Comparison of ENCODE assay signal across 31 mouse cellular contexts in the genomic region with DNA sequence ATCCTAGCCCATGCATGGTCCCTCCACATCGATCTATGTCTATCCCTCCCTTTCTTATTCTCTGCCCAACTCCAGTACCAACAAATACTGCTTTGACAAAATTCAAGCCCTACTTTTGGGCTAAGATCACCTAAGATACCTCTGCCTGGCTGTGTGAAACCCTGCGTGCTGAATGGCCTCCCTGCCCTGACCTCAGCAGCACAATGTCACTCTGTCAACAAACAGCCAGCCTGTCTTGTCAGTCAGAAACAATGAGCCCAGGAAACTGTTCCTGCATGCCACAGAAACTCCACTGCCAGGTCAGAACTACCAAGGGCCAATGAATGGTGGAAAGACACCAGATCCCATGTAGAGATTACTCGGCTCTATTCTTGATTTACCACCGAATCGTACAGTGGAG. TPM values are rescaled to one million over a fixed set of nuclear protein-coding genes. Genes with fewer than 3 reads are reported as not detected.
DNase-seq lines count a peak whose midpoint lies in the region; ATAC-seq lines count a peak whose summit lies in the region.
"Had no signal": no experiment of that assay in that cellular context is flagged by ENCODE, and none has a peak within 500 bp of the region (broad histone marks: within the 10 kb centered on the region; RNA-seq: fewer than 3 reads in every experiment).

No protein-coding gene starts in this region.

- H3K4me2 ChIP-seq in heart, embryonic 12.5 days, result peak overlapping the region; percentile 24; the same call in 1 of the 2 replicates
- H3K4me2 ChIP-seq in midbrain, embryonic 16.5 days (ENCODE audit: low read length), result no peak overlapping the region
- no peak overlapping the region for H3K4me2 ChIP-seq in embryonic facial prominence, embryonic 11.5 days (ENCODE audit: low read depth, low read length)
- H3K4me2 ChIP-seq: hindbrain, embryonic 13.5 days; limb, embryonic 13.5 days; midbrain, embryonic 15.5 days had no signal

- no peak overlapping the region for H3K4me3 ChIP-seq in heart, embryonic 12.5 days
- no peak overlapping the region for H3K4me3 ChIP-seq in midbrain, embryonic 10.5 days
- no peak overlapping the region for H3K4me3 ChIP-seq in midbrain, embryonic 16.5 days (ENCODE audit: low read depth, low read length)
- no peak overlapping the region for H3K4me3 ChIP-seq in embryonic facial prominence, embryonic 11.5 days (ENCODE audit: low read depth, low read length)
- H3K4me3 ChIP-seq: hindbrain, embryonic 13.5 days; limb, embryonic 13.5 days; megakaryocyte, embryonic 14.5 days; midbrain, embryonic 15.5 days had no signal

- intact Hi-C loops in heart, postnatal 14 days (cut with DNase I), result no loop called here

- peak; percentile 31 for DNase-seq in embryo, embryonic 10 days (ENCODE audit: low spot score)
- DNase-seq in embryo, embryonic 11 days, result no peak
- no peak for DNase-seq in heart, postnatal 14 days
- DNase-seq in midbrain, embryonic 10.5 days (ENCODE audit: low spot score), result peak; percentile 31
- no peak for DNase-seq in embryonic facial prominence, embryonic 11.5 days (ENCODE audit: low spot score)
- DNase-seq in adipocyte (ENCODE audit: low spot score), result no peak
- DNase-seq: adrenal gland, postnatal 10 days; cerebellum, adult 8-10 months; cerebellum, postnatal 25 days; kidney, adult 8-10 months; kidney, postnatal 4 days; lung, adult 18-20 months; lung, postnatal 4 days; right cerebral cortex, postnatal 4 days; thymus, adult 18-20 months; thymus, postnatal 25 days had no signal

- 0 out of 2 replicates have a peak, but pooled peaks cover 5% of the 10 kb centered on the region for H3K27me3 ChIP-seq in heart, embryonic 12.5 days (replicated peaks)
- H3K27me3 ChIP-seq in midbrain, embryonic 10.5 days (ENCODE audit: low read depth, poor library complexity, severe bottlenecking), result no peaks in the 10 kb centered on the region
- no peaks in the 10 kb centered on the region for H3K27me3 ChIP-seq in midbrain, embryonic 16.5 days (ENCODE audit: control insufficient read depth, insufficient read depth, low read depth, low read length)
- H3K27me3 ChIP-seq in embryonic facial prominence, embryonic 11.5 days (ENCODE audit: control insufficient read depth, insufficient read depth, low read length), result no peaks in the 10 kb centered on the region
- H3K27me3 ChIP-seq: CH12.LX; hindbrain, embryonic 13.5 days; limb, embryonic 13.5 days; megakaryocyte, embryonic 14.5 days; midbrain, embryonic 15.5 days had no signal

- ATAC-seq in heart, embryonic 12.5 days (ENCODE audit: insufficient number of reproducible peaks, low FRiP score), result no peak
- no peak for ATAC-seq in midbrain, embryonic 16.5 days
- ATAC-seq in embryonic facial prominence, embryonic 11.5 days (replicated peaks; ENCODE audit: insufficient number of reproducible peaks, low FRiP score, low TSS enrichment, low read depth), result 0 out of 2 replicates have a peak, but pooled peaks have one; percentile 23
- ATAC-seq: forebrain, embryonic 14.5 days; intestine, embryonic 16.5 days; lung, postnatal 0 days; midbrain, embryonic 15.5 days had no signal

- H3K36me3 ChIP-seq in heart, embryonic 12.5 days, result no peaks in the 10 kb centered on the region
- peaks cover 39% of the 10 kb centered on the region for H3K36me3 ChIP-seq in midbrain, embryonic 10.5 days
- no peaks in the 10 kb centered on the region for H3K36me3 ChIP-seq in midbrain, embryonic 16.5 days (ENCODE audit: control insufficient read depth, insufficient read depth, low read length)
- H3K36me3 ChIP-seq in embryonic facial prominence, embryonic 11.5 days (replicated peaks; ENCODE audit: control insufficient read depth, insufficient read depth, low read depth, low read length), result no peaks in the 10 kb centered on the region
- H3K36me3 ChIP-seq: G1E; hindbrain, embryonic 13.5 days; limb, embryonic 13.5 days; midbrain, embryonic 15.5 days had no signal

- no peaks in the 10 kb centered on the region for H3K9me3 ChIP-seq in heart, embryonic 12.5 days (replicated peaks)
- no peaks in the 10 kb centered on the region for H3K9me3 ChIP-seq in midbrain, embryonic 10.5 days (replicated peaks)
- H3K9me3 ChIP-seq in midbrain, embryonic 16.5 days (replicated peaks; ENCODE audit: control insufficient read depth, low read length, poor library complexity, severe bottlenecking), result no peaks in the 10 kb centered on the region
- no peaks in the 10 kb centered on the region for H3K9me3 ChIP-seq in embryonic facial prominence, embryonic 11.5 days (replicated peaks; ENCODE audit: control insufficient read depth, low read length)
- H3K9me3 ChIP-seq: G1E; hindbrain, embryonic 13.5 days; limb, embryonic 13.5 days; megakaryocyte, embryonic 14.5 days; midbrain, embryonic 15.5 days had no signal

- no peak overlapping the region for H3K27ac ChIP-seq in heart, embryonic 12.5 days (ENCODE audit: poor library complexity, severe bottlenecking)
- H3K27ac ChIP-seq in midbrain, embryonic 10.5 days (replicated peaks), result peak overlapping the region; percentile 79
- no peak overlapping the region for H3K27ac ChIP-seq in midbrain, embryonic 16.5 days (ENCODE audit: low read length)
- no peak overlapping the region for H3K27ac ChIP-seq in embryonic facial prominence, embryonic 11.5 days (replicated peaks; ENCODE audit: low read depth, low read length)
- H3K27ac ChIP-seq: hindbrain, embryonic 13.5 days; kidney, postnatal 0 days; limb, embryonic 13.5 days; midbrain, embryonic 15.5 days; stomach, postnatal 0 days had no signal

- WGBS in heart, embryonic 12.5 days, result 38% methylated on average over 5 of the region's 5 CpGs
- WGBS in midbrain, embryonic 10.5 days, result 41% methylated on average over 5 of the region's 5 CpGs
- 35% methylated on average over 5 of the region's 5 CpGs for WGBS in midbrain, embryonic 16.5 days
- 43% methylated on average over 5 of the region's 5 CpGs for WGBS in embryonic facial prominence, embryonic 11.5 days

- peaks cover 23% of the 10 kb centered on the region for H3K4me1 ChIP-seq in heart, embryonic 12.5 days (replicated peaks)
- H3K4me1 ChIP-seq in midbrain, embryonic 10.5 days, result peaks cover 32% of the 10 kb centered on the region
- 0 out of 2 replicates have a peak, but pooled peaks cover 4% of the 10 kb centered on the region for H3K4me1 ChIP-seq in midbrain, embryonic 16.5 days (ENCODE audit: control insufficient read depth, insufficient read depth, low read length)
- H3K4me1 ChIP-seq in embryonic facial prominence, embryonic 11.5 days (ENCODE audit: control insufficient read depth, insufficient read depth, low read length), result no peaks in the 10 kb centered on the region; the same call in 1 of the 2 replicates
- H3K4me1 ChIP-seq: megakaryocyte, embryonic 14.5 days had no signal

- no peak overlapping the region for H3K9ac ChIP-seq in heart, embryonic 12.5 days
- no peak overlapping the region for H3K9ac ChIP-seq in midbrain, embryonic 16.5 days (ENCODE audit: low read depth, low read length)
- no peak overlapping the region for H3K9ac ChIP-seq in embryonic facial prominence, embryonic 11.5 days (replicated peaks; ENCODE audit: low read length)
- H3K9ac ChIP-seq: hindbrain, embryonic 13.5 days; limb, embryonic 13.5 days; midbrain, embryonic 15.5 days had no signal

RNA-seq across cellular contexts. Expression of gene Lrp2, which starts 55.7 kb away (rescaled TPM):
- 0.74 and 0.78 TPM in 2 replicates for polyA plus RNA-seq in heart, embryonic 12.5 days (2016; fragmentation: Nextera tagmentation; extraction: Ambion mirVana)
- total RNA-seq in heart, postnatal 14 days (2021), result 1 to 10 TPM; 1.4 to 1.8 TPM
- 2.8 and 3.4 TPM in 2 replicates for polyA plus RNA-seq in midbrain, embryonic 10.5 days (2016; fragmentation: Nextera tagmentation; extraction: Ambion mirVana)
- 0.58 and 0.88 TPM in 2 replicates for polyA plus RNA-seq in midbrain, embryonic 16.5 days (2015; fragmentation: Nextera tagmentation; extraction: Ambion mirVana)
- 1.7 and 2.4 TPM in 2 replicates for polyA plus RNA-seq in embryonic facial prominence, embryonic 11.5 days (2014; fragmentation: Nextera tagmentation; extraction: Ambion mirVana)
- total RNA-seq: gastrocnemius, adult 8-10 months; neutrophil, adult 5-6 weeks had no signal
- polyA plus RNA-seq: G1E had no signal

Comparison
In these comparisons a context has a peak if more than half of its experiments do, and no peak if none do; other contexts are left out.
1. DNase-seq: peak in embryo, embryonic 10 days (single experiment) and midbrain, embryonic 10.5 days (single experiment); none in embryo, embryonic 11 days (single experiment), heart, postnatal 14 days (0 of 2), embryonic facial prominence, embryonic 11.5 days (single experiment) and adipocyte (single experiment).